Mouse (Mus musculus) cerebellum, adult 11 months (tissue): ENCODE measurements around the gene Mest.

Experiments
- DNase-seq: peaks from one replicate; pipeline ENCODE4 v3.0.0; 2022

The Mest gene

GRCm38 (mm10) chr6:30744846-30745245 lies 21.5 kb downstream of the Mest start:
- DNase-seq = no peak

GRCm38 (mm10) chr6:30745591-30745990 lies 22.2 kb downstream of the Mest start:
- no peak for DNase-seq

DNA sequence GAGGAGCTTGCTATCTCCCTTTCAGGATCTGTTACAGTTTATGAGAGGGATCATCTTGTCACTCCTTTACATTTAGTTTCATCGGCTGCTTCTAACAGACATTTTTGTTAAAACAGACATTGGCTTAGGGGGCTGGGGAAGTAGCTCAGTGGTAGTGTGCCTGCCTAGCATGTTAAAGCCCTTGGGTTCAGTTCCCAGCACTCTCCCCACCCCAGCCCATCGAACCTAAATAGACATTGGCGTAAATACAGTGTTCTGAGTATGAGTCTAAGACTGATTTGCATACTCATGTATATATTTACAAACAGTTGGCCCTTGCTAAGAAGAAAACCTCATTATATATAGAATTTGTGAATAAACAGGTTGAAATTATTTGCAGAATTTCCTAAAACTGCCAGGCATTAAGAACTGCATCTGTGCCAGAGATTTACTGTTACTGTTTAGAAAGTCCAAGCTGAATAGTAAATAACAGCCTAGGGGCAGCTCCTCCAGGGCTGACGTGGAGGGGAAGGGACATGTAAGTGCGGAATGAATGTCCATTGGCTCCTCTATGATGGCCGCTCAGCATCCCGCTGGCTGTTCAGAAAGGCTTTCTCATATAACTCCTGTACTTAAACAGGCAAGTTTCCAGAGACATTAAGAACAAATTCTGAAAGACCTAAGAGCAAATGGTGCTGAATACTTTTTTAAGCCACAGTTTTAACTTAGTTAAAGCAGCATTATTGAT lies 24.4 kb downstream of the Mest start:
- no peak for DNase-seq

DNA sequence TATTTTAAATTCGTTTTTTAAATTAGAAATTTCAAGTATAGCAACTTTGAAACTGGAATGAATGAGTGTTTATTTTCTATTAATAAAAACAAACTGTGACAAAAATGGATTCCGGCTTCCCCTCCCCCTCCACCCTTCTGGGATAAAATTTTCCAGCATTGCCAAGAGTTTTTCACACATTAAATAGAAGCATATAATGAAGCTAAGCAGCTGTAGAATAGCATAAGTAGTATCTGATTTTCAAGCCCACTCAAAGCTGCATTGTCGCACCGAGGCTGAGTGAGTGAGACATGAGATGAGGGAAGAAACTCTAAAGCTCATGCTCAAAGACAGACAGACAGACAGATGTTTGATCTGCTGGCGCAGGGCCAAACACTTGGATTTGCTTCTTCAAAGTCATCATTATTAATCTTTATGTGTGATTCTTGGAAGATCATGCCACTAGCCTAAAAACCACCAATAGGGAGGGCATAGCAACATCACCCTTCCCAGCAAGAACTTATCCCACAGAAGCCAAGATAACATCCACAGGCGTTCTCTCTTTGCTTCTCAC lies 25.1 kb downstream of the Mest start:
- DNase-seq = no peak

DNA sequence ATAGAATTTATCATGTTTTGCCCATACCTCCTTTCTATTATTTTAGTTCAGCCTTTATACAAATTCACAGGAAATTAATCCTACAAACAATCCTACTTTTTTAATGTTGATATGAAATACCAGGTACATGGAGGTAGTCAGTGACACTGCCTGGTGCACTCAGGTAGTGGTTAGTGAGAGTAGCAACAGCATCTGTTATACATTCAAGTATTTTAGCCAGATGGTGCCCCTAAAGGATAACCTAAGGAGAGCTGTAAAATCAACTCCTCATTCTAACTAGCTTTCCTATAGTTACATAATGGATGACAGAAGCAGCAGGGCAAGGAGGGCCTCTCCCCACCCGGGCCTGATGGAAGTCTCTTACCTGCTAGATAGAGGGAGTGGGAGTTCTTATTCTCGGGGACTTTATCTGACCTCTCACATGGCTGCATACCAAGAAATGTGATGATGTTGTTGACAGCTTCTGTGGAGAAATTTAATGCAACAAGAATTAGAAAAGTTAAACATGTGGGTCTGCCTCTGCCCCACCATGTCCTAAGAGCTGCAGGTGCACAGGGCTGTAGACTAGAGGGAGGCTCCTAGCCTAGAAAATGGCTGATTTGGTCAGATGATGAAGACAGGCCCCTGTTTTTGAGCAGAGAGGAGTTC lies 25.8 kb downstream of the Mest start:
- DNase-seq = no peak

DNA sequence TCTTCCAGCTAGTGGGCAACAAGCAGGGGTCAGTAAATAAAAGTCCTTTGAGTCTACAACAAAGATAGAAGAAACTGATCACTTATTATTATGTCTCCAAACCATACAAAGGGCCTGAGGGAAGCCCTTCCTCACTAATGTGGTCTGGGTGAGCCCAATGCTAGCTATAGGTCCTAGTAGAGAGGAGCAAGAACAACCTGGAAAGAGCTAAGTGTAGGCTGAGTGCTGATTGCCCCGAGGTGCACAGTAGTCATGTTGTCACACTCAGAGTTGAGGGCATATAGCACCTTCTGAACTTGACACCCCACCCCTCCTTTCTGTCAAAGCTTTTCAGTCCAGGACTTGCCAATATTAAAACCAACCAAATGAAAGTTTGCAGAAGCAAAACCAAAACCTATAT lies 26.5 kb downstream of the Mest start:
- DNase-seq = no peak

DNA sequence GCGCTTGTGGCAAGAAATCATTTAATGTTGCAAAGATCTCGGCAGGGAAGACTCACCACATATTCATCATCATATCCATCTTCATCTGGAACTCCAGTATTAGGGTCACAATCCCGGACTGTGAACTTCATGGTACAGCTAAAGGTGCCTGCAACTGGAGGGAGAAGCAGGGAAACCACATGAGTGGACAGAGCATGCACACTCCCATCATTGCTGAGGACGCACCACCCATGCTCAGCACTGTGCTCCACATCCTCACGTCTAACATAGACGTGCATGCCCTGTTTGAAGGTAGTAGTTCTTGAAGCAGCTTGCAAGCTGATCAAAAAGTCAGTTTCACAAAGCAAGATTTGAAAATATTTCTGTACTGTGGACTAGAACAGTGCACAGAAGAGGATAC lies 27.1 kb downstream of the Mest start:
- DNase-seq = no peak

GRCm38 (mm10) chr6:30751209-30751608 lies 27.9 kb downstream of the Mest start:
- no peak for DNase-seq
